Mouse (Mus musculus) embryonic facial prominence, embryonic 11.5 days (tissue): ENCODE measurements around the gene Tbxa2r. TPM values are rescaled to one million over a fixed set of nuclear protein-coding genes. Genes with fewer than 3 reads are reported as not detected.

ENCODE experiments used
- ATAC-seq: fragments of 200-750 bp; cut with Nextera tagmentation; replicated peaks from 2 replicates; pipeline ENCODE4 v1.8.0; 2017; ENCODE audit warnings: low read depth; ENCODE audit not compliant: insufficient number of reproducible peaks, low FRiP score, low TSS enrichment
- DNase-seq: peaks from one replicate; pipeline ENCODE4 v3.0.0-alpha.2; 2015; ENCODE audit warnings: low spot score
- H3K27ac ChIP-seq: fragments of 300-500 bp; sonication (generic); replicated peaks from 2 replicates; pipeline ENCODE4 v1.5.1; 2014; ENCODE audit warnings: mild to moderate bottlenecking, low read depth, low read length, control low read depth
- H3K27me3 ChIP-seq: fragments of 300-500 bp; sonication (generic); 2 replicates; pipeline ENCODE4 v1.6.1; 2014; ENCODE audit warnings: mild to moderate bottlenecking, low read length, moderate library complexity, mixed read lengths; ENCODE audit not compliant: control insufficient read depth, insufficient read depth
- H3K36me3 ChIP-seq: fragments of 300-500 bp; sonication (generic); replicated peaks from 2 replicates; pipeline ENCODE4 v1.6.1; 2014; ENCODE audit warnings: low read depth, mild to moderate bottlenecking, low read length, moderate library complexity, mixed read lengths; ENCODE audit not compliant: control insufficient read depth, insufficient read depth
- H3K4me1 ChIP-seq: fragments of 300-500 bp; sonication (generic); 2 replicates; pipeline ENCODE4 v1.6.1; 2014; ENCODE audit warnings: low read length, mixed read lengths; ENCODE audit not compliant: control insufficient read depth, insufficient read depth
- H3K4me2 ChIP-seq: fragments of 300-500 bp; sonication (generic); 2 replicates; pipeline ENCODE4 v1.6.1; 2014; ENCODE audit warnings: low read depth, mild to moderate bottlenecking, control low read depth, low read length, moderate library complexity
- H3K4me3 ChIP-seq: fragments of 300-500 bp; sonication (generic); 2 replicates; pipeline ENCODE4 v1.5.1; 2014; ENCODE audit warnings: low read depth, low read length, control low read depth
- H3K9ac ChIP-seq: fragments of 300-500 bp; sonication (generic); replicated peaks from 2 replicates; pipeline ENCODE4 v1.6.1; 2014; ENCODE audit warnings: mild to moderate bottlenecking, control low read depth, low read length
- H3K9me3 ChIP-seq: fragments of 300-500 bp; sonication (generic); replicated peaks from 2 replicates; pipeline ENCODE4 v1.6.1; 2016; ENCODE audit warnings: mild to moderate bottlenecking, low read length, inconsistent platforms, mixed read lengths; ENCODE audit not compliant: control insufficient read depth
- WGBS: fragments of 180-500 bp; shearing (Covaris S2); extraction: QIAGEN DNeasy Blood & Tissue Kit; methylation state at CpG from one replicate; pipeline ENCODE4 v1.1.7; 2014; 5-methylcytosine and 5-hydroxymethylcytosine counted together
- polyA plus RNA-seq: library from polyadenylated mRNA; unstranded; fragments of >200 nt; fragmentation: Nextera tagmentation; extraction: Ambion mirVana; gene quantifications from 2 replicates; pipeline ENCODE4 v1.2.1, GENCODE M21; 2014

Gene Tbxa2r
- polyA plus RNA-seq, 1 experiment from 2014 or later, result 1.4 TPM

- DNase-seq, result peak; percentile 99
- Histone ChIP-seq H3K9me3 (no peaks in the 10 kb centered on the region), H3K36me3 (peaks cover 10% of the 10 kb centered on the region), H3K9ac (peak overlapping the region; percentile 59), H3K27ac (peak overlapping the region; percentile 68; the same call in 1 of the 2 replicates), H3K4me2 (peak overlapping the region; percentile 53), H3K4me3 (peak overlapping the region; percentile 96), H3K27me3 (no peaks in the 10 kb centered on the region), H3K4me1 (peaks cover 6% of the 10 kb centered on the region)
- 2% methylated on average over 38 of the region's 38 CpGs for WGBS
- peak; percentile 5; the same call in 1 of the 2 replicates for ATAC-seq
These were observed 8.6 kb upstream of the Tbxa2r start for GRCm38 (mm10) chr10:81319741-81320549.

- Histone ChIP-seq H3K4me3 (peak within 1 kb of the TSS; percentile 96), H3K4me2 (peak within 1 kb of the TSS; percentile 81), H3K9ac (peak within 1 kb of the TSS; percentile 85), H3K9me3 (no peaks in the 10 kb centered on the region), H3K27ac (peak within 1 kb of the TSS; percentile 68), H3K4me1 (peaks cover 6% of the 10 kb centered on the region), H3K36me3 (peaks cover 15% of the 10 kb centered on the region), H3K27me3 (no peaks in the 10 kb centered on the region)
- under 1% methylated on average over 68 of the region's 68 CpGs for WGBS
- DNase-seq, result peak; percentile 100
- ATAC-seq, result peak; percentile 87
These were observed 7.8 kb upstream of the Tbxa2r start, which contains the start of gene Cactin for GRCm38 (mm10) chr10:81320550-81321347. Gene Cactin (plus strand): TSS chr10:81321103.

GRCm38 (mm10) chr10:81321436-81321835, 7.1 kb upstream of the Tbxa2r start:
- peaks cover 6% of the 10 kb centered on the region for H3K4me1 ChIP-seq
- WGBS, result 3% methylated on average over 20 of the region's 20 CpGs

GRCm38 (mm10) chr10:81322444-81322843, 6.1 kb upstream of the Tbxa2r start:
- Histone ChIP-seq H3K4me1 (peaks cover 6% of the 10 kb centered on the region), H3K27ac (no peak overlapping the region), H3K36me3 (peaks cover 27% of the 10 kb centered on the region), H3K9ac (no peak overlapping the region), H3K9me3 (no peaks in the 10 kb centered on the region), H3K27me3 (no peaks in the 10 kb centered on the region), H3K4me2 (no peak overlapping the region), H3K4me3 (no peak overlapping the region)
- DNase-seq, result no peak
- ATAC-seq, result no peak
- 95% methylated on average over 27 of the region's 27 CpGs for WGBS

More at GRCm38 (mm10) chr10:81321436-81321835, 7.1 kb upstream of the Tbxa2r start:
- DNase-seq (no peak), ATAC-seq (0 out of 2 replicates have a peak, but pooled peaks have one; percentile 0)
- peak overlapping the region; percentile 96 for H3K4me3 ChIP-seq
- H3K9me3 ChIP-seq, result no peaks in the 10 kb centered on the region
- H3K36me3 ChIP-seq, result peaks cover 21% of the 10 kb centered on the region
- H3K27ac ChIP-seq, result peak overlapping the region; percentile 59
- peak overlapping the region; percentile 85 for H3K9ac ChIP-seq
- no peaks in the 10 kb centered on the region for H3K27me3 ChIP-seq
- H3K4me2 ChIP-seq, result peak overlapping the region; percentile 81

- H3K9ac ChIP-seq, result no peak overlapping the region
- H3K4me1 ChIP-seq, result peaks cover 6% of the 10 kb centered on the region
- H3K4me2 ChIP-seq, result no peak overlapping the region
- H3K36me3 ChIP-seq, result peaks cover 27% of the 10 kb centered on the region
- H3K27ac ChIP-seq, result no peak overlapping the region
- 95% methylated on average over 23 of the region's 23 CpGs for WGBS
- H3K9me3 ChIP-seq, result no peaks in the 10 kb centered on the region
- DNase-seq (no peak), ATAC-seq (no peak)
- no peaks in the 10 kb centered on the region for H3K27me3 ChIP-seq
- H3K4me3 ChIP-seq, result no peak overlapping the region
These were observed 5.3 kb upstream of the Tbxa2r start for GRCm38 (mm10) chr10:81323141-81323775.

GRCm38 (mm10) chr10:81323791-81324530, 4.6 kb upstream of the Tbxa2r start:
- no peak overlapping the region for H3K4me3 ChIP-seq
- H3K9ac ChIP-seq, result no peak overlapping the region
- H3K4me2 ChIP-seq, result no peak overlapping the region
- 94% methylated on average over 18 of the region's 18 CpGs for WGBS
- ATAC-seq (no peak), DNase-seq (no peak)
- H3K27ac ChIP-seq, result no peak overlapping the region
- no peaks in the 10 kb centered on the region for H3K27me3 ChIP-seq
- peaks cover 27% of the 10 kb centered on the region for H3K36me3 ChIP-seq
- H3K4me1 ChIP-seq, result peaks cover 5% of the 10 kb centered on the region
- no peaks in the 10 kb centered on the region for H3K9me3 ChIP-seq

GRCm38 (mm10) chr10:81325176-81325575, 3.4 kb upstream of the Tbxa2r start:
- WGBS, result 94% methylated on average over 21 of the region's 21 CpGs
- no peak for ATAC-seq

More at GRCm38 (mm10) chr10:81325176-81325575, 3.4 kb upstream of the Tbxa2r start:
- Histone ChIP-seq H3K4me2 (no peak overlapping the region), H3K27me3 (no peaks in the 10 kb centered on the region), H3K4me1 (no peaks in the 10 kb centered on the region; the same call in 1 of the 2 replicates), H3K9me3 (no peaks in the 10 kb centered on the region), H3K36me3 (peaks cover 27% of the 10 kb centered on the region), H3K4me3 (no peak overlapping the region), H3K27ac (no peak overlapping the region), H3K9ac (no peak overlapping the region)
- no peak for DNase-seq
